Mouse (Mus musculus): ENCODE measurements around the gene Lmf1.

Lmf1 gene

GRCm38 (mm10) chr17:25700863-25701496, 122.1 kb downstream of the Lmf1 start:
- no peak for DNase-seq (ENCODE audit: low spot score)

DNA sequence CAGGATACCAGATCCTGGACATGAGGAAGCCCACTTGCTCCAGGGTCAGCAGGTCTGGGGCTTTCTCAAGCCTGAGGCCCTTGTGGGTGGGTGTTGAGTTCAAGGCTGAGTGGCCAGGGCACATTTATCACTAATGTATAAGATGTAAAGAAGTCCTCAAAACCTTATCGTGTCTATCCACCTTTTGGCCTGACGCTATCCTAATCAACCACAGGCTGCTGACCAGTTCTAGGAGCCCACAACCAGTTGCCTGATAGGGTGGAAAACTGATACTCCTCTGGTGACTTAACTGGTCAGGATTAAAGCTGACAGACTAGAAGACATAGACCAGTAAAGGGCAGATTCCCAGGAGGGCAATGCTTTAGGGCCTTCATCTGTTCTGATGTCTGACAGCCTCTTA, 131.1 kb downstream of the Lmf1 start:
- DNase-seq (ENCODE audit: low spot score): no peak

DNA sequence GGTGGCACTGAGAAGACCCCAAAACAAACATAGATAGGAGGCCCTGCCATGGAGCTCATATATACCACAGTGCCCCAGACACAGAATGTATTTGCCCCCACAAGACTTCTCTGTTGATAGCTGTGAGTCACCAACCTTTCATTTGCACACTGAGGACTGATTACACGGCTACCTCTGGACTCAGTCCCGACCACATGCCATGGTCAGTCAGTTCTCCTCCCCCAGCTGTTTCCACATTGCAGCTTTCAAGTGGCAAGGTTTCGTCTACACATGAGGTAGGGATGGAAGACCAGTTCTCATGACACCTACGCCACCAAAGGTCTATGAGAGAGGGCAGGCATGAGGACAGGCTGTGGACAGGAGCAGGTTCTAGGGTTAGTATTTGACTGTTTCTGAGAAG, 132.3 kb downstream of the Lmf1 start:
- no peak for DNase-seq (ENCODE audit: low spot score)

Data from MN1 (cell line).